Mouse (Mus musculus): Measurements from ENCODE around the gene Trim30b.
A peak's percentile ranks its signal among the peaks of the same experiment; 100 is the strongest.
"Not testable (repeated sequence)": the region's sequence is repeated elsewhere in the genome, so short reads cannot be mapped to it uniquely, and the experiment has no call there.

Gene Trim30b

GRCm38 (mm10) chr7:104369736-104370414 is at the start of gene Trim30b:
Gene Trim30b (minus strand): TSS chr7:104369884.
- no peak for DNase-seq (ENCODE audit: low spot score)

GRCm38 (mm10) chr7:104404460-104404950 is 34.8 kb upstream of the Trim30b start:
- no peak for DNase-seq (ENCODE audit: low spot score)

DNA sequence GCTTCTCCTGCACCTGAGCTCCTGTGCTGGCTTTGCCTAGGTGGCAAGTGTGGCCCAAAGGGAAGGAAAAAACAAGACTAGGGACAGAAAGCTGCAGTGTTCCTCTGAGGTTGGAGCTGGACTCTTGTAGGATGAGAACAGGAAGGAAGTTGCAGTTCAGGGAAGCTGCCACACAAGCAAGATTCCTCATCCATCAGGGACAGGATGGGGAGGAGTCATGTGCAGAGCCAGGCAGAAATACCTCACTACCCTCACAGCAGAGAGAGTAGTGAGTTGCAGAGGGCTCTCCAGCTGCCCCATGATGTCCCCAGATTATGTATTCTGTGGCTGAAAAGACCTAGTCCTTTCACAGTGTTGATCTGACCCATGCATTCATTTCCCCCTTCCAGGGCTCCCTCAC is 31.5 kb upstream of the Trim30b start:
- no peak for DNase-seq (ENCODE audit: low spot score)

DNA sequence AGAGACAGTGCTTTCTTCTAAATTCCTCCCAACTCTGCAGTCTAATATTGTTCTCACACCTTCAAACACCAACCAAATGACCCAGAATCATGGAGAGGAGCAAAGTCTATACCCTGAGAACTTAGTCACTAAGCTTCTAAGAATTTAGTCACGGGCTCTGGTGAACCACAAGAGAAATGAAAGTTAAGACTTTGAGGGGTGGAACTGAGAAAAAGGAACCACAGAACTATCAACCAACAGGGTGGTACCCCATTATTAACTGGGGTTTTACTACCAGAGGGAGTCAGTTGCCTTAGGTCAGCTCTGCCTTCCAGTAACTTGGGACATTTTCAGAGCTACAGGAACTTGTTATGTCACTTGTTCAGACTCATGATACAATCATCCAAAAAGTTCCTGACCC is 31.0 kb upstream of the Trim30b start, which contains the start of gene Trim30c:
Trim30c (minus strand) TSS at position 140 of the 400 bp plus-strand sequence.
- DNase-seq (ENCODE audit: low spot score): no peak

DNA sequence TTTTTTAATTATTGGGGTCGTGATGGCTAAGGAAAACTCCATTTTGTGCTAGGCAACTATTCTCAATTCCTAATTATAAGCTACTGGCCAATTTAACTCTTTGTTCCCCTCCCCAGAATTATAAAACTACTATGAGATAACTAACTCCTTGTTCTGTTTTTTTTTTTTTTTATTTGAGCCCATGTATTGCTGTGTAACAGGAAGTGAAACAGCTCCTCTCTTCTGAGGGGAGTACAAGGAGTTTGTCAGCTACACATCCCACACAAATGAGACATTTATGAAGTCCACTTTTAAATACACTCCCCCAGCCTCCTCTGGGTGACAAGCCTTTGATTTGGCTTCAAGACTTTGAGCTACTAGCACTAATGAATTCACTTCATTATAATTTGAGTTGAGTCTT is 28.8 kb upstream of the Trim30b start:
- DNase-seq (ENCODE audit: low spot score): no peak

GRCm38 (mm10) chr7:104366339-104366738 is 3.3 kb downstream of the Trim30b start:
- no peak for DNase-seq (ENCODE audit: low spot score)

- DNase-seq (ENCODE audit: low spot score): no peak
These were observed 16.1 kb downstream of the Trim30b start for GRCm38 (mm10) chr7:104353600-104353967.

DNA sequence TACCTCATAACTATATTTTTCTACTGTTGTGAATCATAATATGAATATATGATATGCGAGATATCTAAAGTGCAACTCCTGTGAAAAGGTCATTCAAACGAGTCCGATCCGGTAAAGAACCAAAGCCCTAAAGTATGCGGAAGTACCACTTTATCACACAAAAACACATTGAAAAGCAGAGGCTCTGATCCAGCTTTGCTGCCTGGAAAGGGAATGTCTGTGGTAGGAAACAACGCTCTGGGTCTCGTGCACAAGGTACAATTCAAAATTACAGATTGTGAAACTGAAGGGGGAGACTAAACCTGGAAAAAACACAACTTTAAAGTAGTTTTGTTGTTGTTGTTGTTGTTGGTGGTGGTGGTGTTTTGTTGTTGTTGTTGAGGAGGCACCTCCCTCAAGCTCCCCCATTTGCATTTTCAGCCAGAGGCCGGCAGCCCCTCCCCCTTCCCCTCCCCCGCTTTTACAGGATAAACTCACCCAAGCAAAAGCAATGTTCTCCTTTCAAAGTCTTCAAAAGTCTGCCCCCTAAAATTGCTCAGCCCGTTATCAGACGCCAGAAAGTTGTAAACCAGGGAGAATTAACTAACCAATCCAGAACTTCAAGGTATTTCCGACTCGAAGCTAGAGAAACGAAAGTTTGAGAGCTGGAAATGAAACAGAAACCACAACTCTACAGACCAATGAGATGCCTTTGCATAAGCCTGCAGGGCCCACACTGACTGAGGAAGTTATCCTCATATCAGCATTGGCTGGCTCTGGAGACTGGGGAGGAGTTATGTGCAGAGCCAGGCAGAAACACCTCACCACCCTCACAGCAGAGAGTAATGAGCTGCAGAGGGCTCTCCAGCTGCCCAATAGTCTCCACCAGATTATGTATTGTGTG is 16.7 kb downstream of the Trim30b start, which contains the start of gene Trim12c:
Trim12c (minus strand) TSS at position 646 of the 883 bp plus-strand sequence.
- peak; percentile 70 for DNase-seq (ENCODE audit: low spot score)

- not testable (repeated sequence) for DNase-seq (ENCODE audit: low spot score)
These were observed 21.6 kb downstream of the Trim30b start for GRCm38 (mm10) chr7:104348043-104348442.

DNA sequence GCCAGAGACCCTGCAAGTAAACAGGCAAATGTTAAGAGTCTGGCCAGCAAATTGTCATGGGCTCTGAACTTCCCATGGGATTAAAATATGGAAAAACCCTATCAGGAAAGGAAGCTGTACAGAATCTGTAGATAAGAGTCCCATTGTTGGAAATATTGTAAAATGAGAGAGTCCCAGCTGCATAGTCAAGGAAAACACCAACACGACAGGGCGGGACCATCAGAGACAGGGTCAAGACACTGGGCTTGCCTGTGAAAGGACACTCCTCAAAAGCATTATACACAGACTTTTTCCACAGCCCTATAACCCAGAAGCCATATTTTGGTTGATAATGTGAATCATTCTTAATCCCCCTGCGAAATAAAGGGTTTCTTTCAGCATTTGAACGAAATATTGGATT is 28.9 kb downstream of the Trim30b start:
- not testable (repeated sequence) for DNase-seq (ENCODE audit: low spot score)

DNA sequence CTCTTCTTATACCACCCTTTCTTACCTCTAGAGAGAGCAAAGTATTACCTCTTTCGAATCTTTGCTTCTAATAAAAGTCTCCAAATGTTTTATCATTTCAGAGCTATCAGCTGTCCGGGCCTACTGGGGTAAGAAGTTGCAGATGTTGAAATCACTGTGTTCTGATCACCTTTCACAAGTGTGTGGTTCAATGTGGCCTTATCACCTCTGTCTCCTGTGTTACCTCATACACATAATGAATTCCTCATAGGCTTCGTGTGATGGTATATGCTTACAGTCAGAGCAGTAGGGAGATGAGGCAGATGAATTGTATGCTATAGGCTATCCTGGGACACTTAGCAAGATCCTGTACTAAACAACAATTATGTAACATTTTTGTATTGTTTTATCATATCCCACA is 34.1 kb downstream of the Trim30b start:
- DNase-seq (ENCODE audit: low spot score): not testable (repeated sequence)

- not testable (repeated sequence) for DNase-seq (ENCODE audit: low spot score)
These were observed 40.5 kb downstream of the Trim30b start, which contains the start of gene Trim34b for GRCm38 (mm10) chr7:104329171-104329570. Gene Trim34b (plus strand): TSS chr7:104329471.

DNA sequence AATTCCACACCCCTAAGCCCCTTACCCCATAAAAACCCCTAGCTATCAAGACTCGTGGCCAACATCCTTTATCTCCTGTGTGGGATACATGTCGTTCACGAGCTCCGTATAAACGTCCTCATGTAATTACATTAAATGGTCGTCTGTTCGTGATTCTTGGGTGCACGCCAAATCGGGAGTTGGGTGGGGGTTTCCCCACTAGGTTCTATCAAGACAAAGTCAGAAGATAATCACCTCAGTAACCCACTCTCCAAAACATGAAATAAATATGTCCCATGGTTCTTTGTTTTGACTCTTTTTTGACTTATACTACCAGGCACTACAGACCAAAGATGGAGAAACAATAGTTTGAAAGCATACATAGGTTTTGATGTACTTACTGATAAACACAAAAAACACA is 47.7 kb downstream of the Trim30b start:
- DNase-seq (ENCODE audit: low spot score): no peak

DNA sequence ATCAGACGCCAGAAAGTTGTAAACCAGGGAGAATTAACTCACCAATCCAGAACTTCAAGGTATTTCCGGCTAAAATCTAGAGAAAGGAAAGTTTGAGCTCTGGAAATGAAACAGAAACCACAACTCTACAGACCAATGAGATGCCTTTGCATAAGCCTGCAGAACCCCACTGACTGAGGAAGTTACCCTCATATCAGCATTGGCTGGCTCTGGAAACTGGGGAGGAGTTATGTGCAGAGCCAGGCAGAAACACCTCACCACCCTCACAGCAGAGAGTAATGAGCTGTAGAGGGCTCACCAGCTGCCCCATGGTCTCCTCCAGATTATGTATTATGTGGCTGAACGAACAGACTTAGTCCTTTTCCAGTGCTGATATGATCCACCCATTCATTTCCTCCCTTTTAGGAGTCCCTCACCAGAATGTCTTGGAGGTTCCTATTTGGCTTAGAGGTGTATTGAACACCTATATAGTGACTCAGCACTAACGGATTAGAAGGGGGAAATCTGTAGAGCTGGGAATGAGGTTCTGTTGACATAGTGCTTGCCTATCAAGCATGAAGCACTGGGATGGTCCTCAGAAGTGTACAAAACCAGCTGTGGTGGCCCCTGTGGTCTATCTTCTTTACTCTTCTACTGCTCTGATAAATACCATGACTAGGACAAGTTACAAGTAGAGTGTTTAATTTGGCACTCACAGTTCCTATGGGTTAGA is 54.2 kb downstream of the Trim30b start, which contains the start of gene Trim12a:
Trim12a (minus strand) TSS at position 98 of the 712 bp plus-strand sequence.
- DNase-seq (ENCODE audit: low spot score): not testable (repeated sequence)

DNA sequence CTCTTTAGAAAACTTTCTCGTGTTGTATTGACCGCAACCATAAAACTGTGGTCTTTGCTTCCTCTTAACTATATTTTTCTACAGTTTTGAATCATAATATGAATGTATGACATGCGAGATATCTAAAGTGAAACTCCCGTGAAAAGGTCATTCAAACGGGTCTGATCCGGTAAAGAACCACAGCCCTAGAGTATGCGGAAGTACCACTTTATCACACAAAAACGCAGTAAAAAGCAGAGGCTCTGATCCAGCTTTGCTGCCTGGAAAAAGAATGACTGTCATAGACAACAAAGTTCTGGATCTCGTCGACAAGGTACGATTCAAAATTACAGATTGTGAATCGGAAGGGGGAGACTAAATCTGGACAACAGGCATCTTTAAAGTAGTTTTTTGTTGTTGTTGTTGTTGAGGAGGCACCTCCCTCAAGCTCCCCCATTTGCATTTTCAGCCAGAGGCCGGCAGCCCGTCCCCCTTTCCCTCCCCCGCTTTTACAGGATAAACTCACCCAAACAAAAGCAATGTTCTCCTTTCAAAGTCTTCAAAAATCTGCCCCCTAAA is 54.8 kb downstream of the Trim30b start:
- DNase-seq (ENCODE audit: low spot score): no peak

All from testis, postnatal 10 days (tissue).